Mouse (Mus musculus) myocyte (in vitro differentiated cells): ENCODE measurements around the gene Rere.

Experiments
- MYOG ChIP-seq, 3 experiments: IDR thresholded peaks; one replicate each; pipeline ENCODE4 v1.6.1; 2011; ENCODE audit warnings: control low read depth in 2 of 3, low read depth in 2 of 3, mild to moderate bottlenecking in 2 of 3; ENCODE audit not compliant: insufficient read length in 2 of 3, control insufficient read depth in 1 of 3, insufficient read depth in 1 of 3
- POLR2A ChIP-seq: IDR thresholded peaks from one replicate; pipeline ENCODE4 v1.6.1; 2011; ENCODE audit warnings: low read depth, mild to moderate bottlenecking, control low read depth, moderate library complexity; ENCODE audit not compliant: insufficient read length
- REST ChIP-seq: IDR thresholded peaks from one replicate; pipeline ENCODE4 v1.6.1; 2011; ENCODE audit warnings: mild to moderate bottlenecking, control low read depth, moderate library complexity; ENCODE audit not compliant: insufficient read depth, insufficient read length
- USF1 ChIP-seq: IDR thresholded peaks from one replicate; pipeline ENCODE4 v1.6.1; 2011; ENCODE audit warnings: low read depth, mild to moderate bottlenecking, control low read depth, moderate library complexity

GRCm38 (mm10) chr4:150316546-150316945 is 35.1 kb downstream of the Rere start:
- TF ChIP-seq POLR2A (no peak), MYOG (IDR thresholded peaks at IDR 0.05; ENCODE audit: control insufficient read depth in 1 of 3, insufficient read depth in 1 of 3, insufficient read length in 2 of 3, low read depth in 2 of 3) (no peak), USF1 (no peak), REST (no peak)
